Mouse (Mus musculus): ENCODE measurements around the gene Gprin1.

Gprin1 gene

GRCm38 (mm10) chr13:54760164-54760795 lies 10.6 kb upstream of the Gprin1 start:
- in situ Hi-C loops (cut with MboI, MseI), result no loop called here

GRCm38 (mm10) chr13:54759496-54759895 lies 9.8 kb upstream of the Gprin1 start:
- in situ Hi-C loops (cut with MboI, MseI), result no loop called here

GRCm38 (mm10) chr13:54758756-54759470 lies 9.2 kb upstream of the Gprin1 start:
- in situ Hi-C loops (cut with MboI, MseI), result no loop called here

- in situ Hi-C loops (cut with MboI, MseI), result no loop called here
Observed at GRCm38 (mm10) chr13:54758045-54758755, 8.5 kb upstream of the Gprin1 start.

GRCm38 (mm10) chr13:54757093-54757830 lies 7.6 kb upstream of the Gprin1 start:
- in situ Hi-C loops (cut with MboI, MseI), result no loop called here

GRCm38 (mm10) chr13:54756156-54756712 lies 6.6 kb upstream of the Gprin1 start:
- in situ Hi-C loops (cut with MboI, MseI), result no loop called here

- in situ Hi-C loops (cut with MboI, MseI), result no loop called here
Observed at GRCm38 (mm10) chr13:54755201-54755830, 5.6 kb upstream of the Gprin1 start.

- in situ Hi-C loops (cut with MboI, MseI), result no loop called here
Observed at GRCm38 (mm10) chr13:54754169-54755080, 4.8 kb upstream of the Gprin1 start.

GRCm38 (mm10) chr13:54753733-54754132 lies 4.1 kb upstream of the Gprin1 start:
- in situ Hi-C loops (cut with MboI, MseI), result no loop called here

GRCm38 (mm10) chr13:54752656-54753055 lies 3.0 kb upstream of the Gprin1 start:
- in situ Hi-C loops (cut with MboI, MseI), result no loop called here

- in situ Hi-C loops (cut with MboI, MseI), result no loop called here
Observed at GRCm38 (mm10) chr13:54750699-54751098, 1.0 kb upstream of the Gprin1 start.

- in situ Hi-C loops (cut with MboI, MseI), result no loop called here
Observed at GRCm38 (mm10) chr13:54749061-54749863, 412 bp downstream of the Gprin1 start.

GRCm38 (mm10) chr13:54748721-54749060 lies 983 bp downstream of the Gprin1 start:
- in situ Hi-C loops (cut with MboI, MseI), result no loop called here

- in situ Hi-C loops (cut with MboI, MseI), result no loop called here
Observed at GRCm38 (mm10) chr13:54748190-54748589, 1.5 kb downstream of the Gprin1 start.

- in situ Hi-C loops (cut with MboI, MseI), result no loop called here
Observed at GRCm38 (mm10) chr13:54746896-54747295, 2.8 kb downstream of the Gprin1 start.

- in situ Hi-C loops (cut with MboI, MseI), result no loop called here
Observed at GRCm38 (mm10) chr13:54746110-54746509, 3.6 kb downstream of the Gprin1 start.

- in situ Hi-C loops (cut with MboI, MseI), result no loop called here
Observed at GRCm38 (mm10) chr13:54738213-54738601, 11.5 kb downstream of the Gprin1 start.

GRCm38 (mm10) chr13:54737488-54738212 lies 12.0 kb downstream of the Gprin1 start:
- in situ Hi-C loops (cut with MboI, MseI), result no loop called here

- in situ Hi-C loops (cut with MboI, MseI), result no loop called here
Observed at GRCm38 (mm10) chr13:54736931-54737330, 12.7 kb downstream of the Gprin1 start.

Data from T-helper 2 cell (primary cell).